Mouse (Mus musculus) heart, embryonic 13.5 days (tissue): ENCODE measurements around the gene Crabp2. TPM values are rescaled to one million over a fixed set of nuclear protein-coding genes. Genes with fewer than 3 reads are reported as not detected.

Experiments used
- ATAC-seq: fragments of 200-750 bp; cut with Nextera tagmentation; 2 replicates; pipeline ENCODE4 v1.8.0; 2017; ENCODE audit warnings: moderate TSS enrichment; ENCODE audit not compliant: insufficient number of reproducible peaks, low FRiP score, low TSS enrichment; ENCODE audit errors: extremely low read depth
- H3K27ac ChIP-seq: fragments of 300-500 bp; sonication (generic); replicated peaks from 2 replicates; pipeline ENCODE4 v1.5.1; 2015; ENCODE audit warnings: moderate library complexity, mild to moderate bottlenecking, inconsistent platforms
- H3K27me3 ChIP-seq: fragments of 300-500 bp; sonication (generic); replicated peaks from 2 replicates; pipeline ENCODE4 v1.6.1; 2015; ENCODE audit warnings: mild to moderate bottlenecking, inconsistent platforms
- H3K36me3 ChIP-seq: fragments of 300-500 bp; sonication (generic); 2 replicates; pipeline ENCODE4 v1.6.1; 2015; ENCODE audit warnings: mild to moderate bottlenecking, inconsistent platforms
- H3K4me1 ChIP-seq: fragments of 300-500 bp; sonication (generic); 2 replicates; pipeline ENCODE4 v1.6.1; 2015; ENCODE audit warnings: inconsistent platforms
- H3K4me2 ChIP-seq: fragments of 300-500 bp; sonication (generic); 2 replicates; pipeline ENCODE4 v1.6.1; 2015; ENCODE audit warnings: inconsistent platforms, mild to moderate bottlenecking, moderate library complexity
- H3K4me3 ChIP-seq: fragments of 300-500 bp; sonication (generic); 2 replicates; pipeline ENCODE4 v1.5.1; 2015; ENCODE audit warnings: moderate library complexity, mild to moderate bottlenecking, inconsistent platforms
- H3K9ac ChIP-seq: fragments of 300-500 bp; sonication (generic); 2 replicates; pipeline ENCODE4 v1.6.1; 2015; ENCODE audit warnings: inconsistent platforms, mild to moderate bottlenecking, moderate library complexity
- H3K9me3 ChIP-seq: fragments of 300-500 bp; sonication (generic); 2 replicates; pipeline ENCODE4 v1.6.1; 2016; ENCODE audit warnings: inconsistent platforms
- WGBS: fragments of 180-500 bp; shearing (Covaris S2); methylation state at CpG from one replicate; pipeline ENCODE4 v1.1.7; 2015; ENCODE audit warnings: mixed read lengths; 5-methylcytosine and 5-hydroxymethylcytosine counted together
- polyA plus RNA-seq: library from polyadenylated mRNA; unstranded; fragments of >200 nt; fragmentation: Nextera tagmentation; extraction: Ambion mirVana; gene quantifications from 2 replicates; pipeline ENCODE4 v1.2.1, GENCODE M21; 2015

Gene Crabp2
- polyA plus RNA-seq, 1 experiment from 2014 or later = 8.4 TPM

- Histone ChIP-seq H3K27me3 (no peaks in the 10 kb centered on the region), H3K36me3 (peaks cover 71% of the 10 kb centered on the region), H3K9ac (peak overlapping the region; percentile 98), H3K4me3 (peak overlapping the region; percentile 97), H3K27ac (peak overlapping the region; percentile 87), H3K4me2 (peak overlapping the region; percentile 87), H3K9me3 (no peaks in the 10 kb centered on the region), H3K4me1 (peaks cover 35% of the 10 kb centered on the region)
- WGBS = 5% methylated on average over 26 of the region's 26 CpGs
- no peak for ATAC-seq
Measured at GRCm38 (mm10) chr3:87929341-87930077, 19.0 kb upstream of the Crabp2 start.

- peaks cover 68% of the 10 kb centered on the region for H3K36me3 ChIP-seq
Measured at GRCm38 (mm10) chr3:87930078-87930795, 18.2 kb upstream of the Crabp2 start, which contains the start of the genes Isg20l2 and Rrnad1. Gene Isg20l2 (plus strand): TSS chr3:87930314. Gene Rrnad1 (minus strand): TSS chr3:87930717.

GRCm38 (mm10) chr3:87934026-87934425 is 14.4 kb upstream of the Crabp2 start:
- no peak for ATAC-seq
- Histone ChIP-seq H3K9ac (no peak overlapping the region), H3K27me3 (no peaks in the 10 kb centered on the region), H3K4me1 (peaks cover 33% of the 10 kb centered on the region), H3K27ac (no peak overlapping the region), H3K9me3 (no peaks in the 10 kb centered on the region), H3K4me3 (no peak overlapping the region), H3K36me3 (peaks cover 68% of the 10 kb centered on the region), H3K4me2 (no peak overlapping the region)
- 84% methylated on average over 5 of the region's 5 CpGs for WGBS

More at GRCm38 (mm10) chr3:87930078-87930795, 18.2 kb upstream of the Crabp2 start, which contains the start of the genes Isg20l2 and Rrnad1:
- peak within 1 kb of the TSS; percentile 87 for H3K27ac ChIP-seq
- peak within 1 kb of the TSS; percentile 87 for H3K4me2 ChIP-seq
- H3K4me3 ChIP-seq = peak within 1 kb of the TSS; percentile 97
- H3K27me3 ChIP-seq = no peaks in the 10 kb centered on the region
- peak; percentile 89 for ATAC-seq
- under 1% methylated on average over 62 of the region's 78 CpGs for WGBS
- H3K4me1 ChIP-seq = peaks cover 35% of the 10 kb centered on the region
- H3K9ac ChIP-seq = peak within 1 kb of the TSS; percentile 98
- no peaks in the 10 kb centered on the region for H3K9me3 ChIP-seq

- no peak for ATAC-seq
- WGBS = 57% methylated on average over 4 of the region's 4 CpGs
- Histone ChIP-seq H3K27ac (no peak overlapping the region), H3K4me2 (no peak overlapping the region), H3K4me1 (peaks cover 28% of the 10 kb centered on the region), H3K36me3 (peaks cover 73% of the 10 kb centered on the region), H3K4me3 (no peak overlapping the region), H3K9me3 (no peaks in the 10 kb centered on the region), H3K9ac (no peak overlapping the region), H3K27me3 (no peaks in the 10 kb centered on the region)
Measured at GRCm38 (mm10) chr3:87934501-87934900, 14.0 kb upstream of the Crabp2 start.

GRCm38 (mm10) chr3:87935201-87935600 is 13.3 kb upstream of the Crabp2 start:
- Histone ChIP-seq H3K36me3 (peaks cover 80% of the 10 kb centered on the region), H3K4me2 (no peak overlapping the region), H3K4me1 (peaks cover 28% of the 10 kb centered on the region), H3K27me3 (no peaks in the 10 kb centered on the region), H3K9ac (no peak overlapping the region), H3K27ac (no peak overlapping the region), H3K4me3 (no peak overlapping the region), H3K9me3 (no peaks in the 10 kb centered on the region)
- 86% methylated on average over 4 of the region's 4 CpGs for WGBS
- no peak for ATAC-seq

GRCm38 (mm10) chr3:87935776-87936175 is 12.7 kb upstream of the Crabp2 start:
- Histone ChIP-seq H3K4me3 (no peak overlapping the region), H3K36me3 (peaks cover 85% of the 10 kb centered on the region), H3K27me3 (no peaks in the 10 kb centered on the region), H3K9ac (peak overlapping the region; percentile 6; the same call in 1 of the 2 replicates), H3K4me2 (no peak overlapping the region), H3K27ac (no peak overlapping the region), H3K9me3 (no peaks in the 10 kb centered on the region), H3K4me1 (peaks cover 27% of the 10 kb centered on the region)
- WGBS = 93% methylated on average over 2 of the region's 2 CpGs
- ATAC-seq = peak; percentile 35; the same call in 1 of the 2 replicates

- Histone ChIP-seq H3K9me3 (no peaks in the 10 kb centered on the region), H3K27me3 (peaks cover 8% of the 10 kb centered on the region), H3K27ac (no peak overlapping the region), H3K36me3 (peaks cover 72% of the 10 kb centered on the region), H3K4me3 (no peak overlapping the region), H3K4me1 (peaks cover 26% of the 10 kb centered on the region), H3K4me2 (no peak overlapping the region), H3K9ac (no peak overlapping the region)
- WGBS = 68% methylated on average over 5 of the region's 5 CpGs
- ATAC-seq = no peak
Measured at GRCm38 (mm10) chr3:87940611-87941010, 7.9 kb upstream of the Crabp2 start.

GRCm38 (mm10) chr3:87942471-87942870 is 6.0 kb upstream of the Crabp2 start:
- Histone ChIP-seq H3K4me1 (peaks cover 38% of the 10 kb centered on the region), H3K4me3 (no peak overlapping the region), H3K9ac (no peak overlapping the region), H3K4me2 (no peak overlapping the region), H3K9me3 (no peaks in the 10 kb centered on the region), H3K36me3 (peaks cover 56% of the 10 kb centered on the region), H3K27me3 (peaks cover 27% of the 10 kb centered on the region), H3K27ac (no peak overlapping the region)
- ATAC-seq = no peak
- 91% methylated on average over 2 of the region's 2 CpGs for WGBS

GRCm38 (mm10) chr3:87943586-87943985 is 4.9 kb upstream of the Crabp2 start:
- Histone ChIP-seq H3K4me3 (no peak overlapping the region), H3K27ac (no peak overlapping the region), H3K4me1 (peaks cover 49% of the 10 kb centered on the region), H3K36me3 (peaks cover 44% of the 10 kb centered on the region), H3K9ac (no peak overlapping the region), H3K27me3 (peaks cover 38% of the 10 kb centered on the region), H3K9me3 (no peaks in the 10 kb centered on the region), H3K4me2 (no peak overlapping the region)
- no peak for ATAC-seq
- 75% methylated on average over 7 of the region's 7 CpGs for WGBS

- Histone ChIP-seq H3K9ac (peak overlapping the region; percentile 44; the same call in 1 of the 2 replicates), H3K27me3 (peaks cover 52% of the 10 kb centered on the region), H3K36me3 (peaks cover 30% of the 10 kb centered on the region), H3K27ac (peak overlapping the region; percentile 60), H3K4me1 (peaks cover 60% of the 10 kb centered on the region), H3K9me3 (no peaks in the 10 kb centered on the region), H3K4me2 (no peak overlapping the region), H3K4me3 (no peak overlapping the region)
- peak; percentile 44; the same call in 1 of the 2 replicates for ATAC-seq
- WGBS = 18% methylated on average over 4 of the region's 4 CpGs
Measured at GRCm38 (mm10) chr3:87944838-87945600, 3.4 kb upstream of the Crabp2 start.
